Mouse (Mus musculus): ENCODE measurements at regions not wholly inside any gene's neighbourhood (a gene's known extent, or its start where the extent isn't known, plus 50 kb on each side); places are given as distances from the start of the nearest gene placed in this dataset.
A peak's percentile ranks its signal among the peaks of the same experiment; 100 is the strongest.
"Not testable (repeated sequence)": the region's sequence is repeated elsewhere in the genome, so short reads cannot be mapped to it uniquely, and the experiment has no call there.

DNA sequence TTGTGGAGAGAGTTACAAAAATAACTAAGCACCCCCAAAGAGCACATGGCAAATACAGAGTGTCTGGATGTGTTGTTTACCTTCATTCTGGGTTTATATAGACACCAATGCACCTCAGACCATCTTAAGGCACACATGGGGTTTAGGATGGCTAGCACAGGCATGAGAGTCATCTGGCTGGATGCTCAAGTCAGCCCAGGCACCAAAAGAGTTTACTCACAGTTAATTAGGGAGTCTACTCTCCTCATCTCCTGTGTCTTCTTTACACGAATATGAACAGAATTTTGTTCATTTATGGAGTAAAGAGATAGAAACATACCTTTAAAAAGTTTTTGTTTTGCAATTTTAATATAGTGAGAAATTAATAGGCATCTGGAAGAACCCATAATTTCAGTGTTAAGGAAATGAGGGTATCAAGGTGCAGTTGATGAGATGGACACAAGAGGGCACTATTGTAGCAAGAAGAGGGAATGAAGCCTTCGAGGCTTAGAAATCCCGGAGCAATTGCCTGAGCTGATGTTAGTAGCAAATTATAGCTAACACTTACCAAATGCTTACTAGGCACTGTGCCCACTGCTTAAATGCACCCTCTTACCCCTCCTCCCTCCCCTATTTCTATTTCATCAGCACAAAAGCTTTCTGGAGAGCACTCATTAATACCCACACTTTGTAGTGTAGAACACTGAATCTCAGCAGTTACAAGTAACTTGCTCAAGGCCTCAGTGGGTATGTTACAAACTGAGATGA, 174.6 kb downstream of the Eepd1 start:
- DNase-seq (ENCODE audit: low spot score in 2 of 2): peak in 1 of 2 experiments; percentile 47

DNA sequence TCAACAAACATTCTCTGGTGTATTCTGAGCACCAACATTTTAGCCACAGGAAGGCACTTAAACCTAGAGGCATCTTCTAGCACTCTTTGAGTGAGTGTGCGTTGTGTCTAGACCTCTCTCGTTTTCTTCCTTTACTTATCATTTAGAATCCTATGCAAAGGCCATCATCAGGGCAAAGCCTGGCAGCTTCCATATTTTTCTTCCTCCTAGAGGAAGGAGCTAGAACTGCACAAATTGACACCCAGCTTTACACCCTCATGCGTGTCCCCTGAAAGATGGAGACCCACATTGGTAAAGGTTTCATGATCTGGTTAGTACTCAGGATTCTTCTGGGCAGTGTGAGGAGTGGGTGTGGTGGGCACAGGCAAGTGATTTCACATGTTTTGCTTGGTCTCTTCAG, 175.2 kb downstream of the Eepd1 start:
- DNase-seq (ENCODE audit: low spot score in 2 of 2): no peak

DNA sequence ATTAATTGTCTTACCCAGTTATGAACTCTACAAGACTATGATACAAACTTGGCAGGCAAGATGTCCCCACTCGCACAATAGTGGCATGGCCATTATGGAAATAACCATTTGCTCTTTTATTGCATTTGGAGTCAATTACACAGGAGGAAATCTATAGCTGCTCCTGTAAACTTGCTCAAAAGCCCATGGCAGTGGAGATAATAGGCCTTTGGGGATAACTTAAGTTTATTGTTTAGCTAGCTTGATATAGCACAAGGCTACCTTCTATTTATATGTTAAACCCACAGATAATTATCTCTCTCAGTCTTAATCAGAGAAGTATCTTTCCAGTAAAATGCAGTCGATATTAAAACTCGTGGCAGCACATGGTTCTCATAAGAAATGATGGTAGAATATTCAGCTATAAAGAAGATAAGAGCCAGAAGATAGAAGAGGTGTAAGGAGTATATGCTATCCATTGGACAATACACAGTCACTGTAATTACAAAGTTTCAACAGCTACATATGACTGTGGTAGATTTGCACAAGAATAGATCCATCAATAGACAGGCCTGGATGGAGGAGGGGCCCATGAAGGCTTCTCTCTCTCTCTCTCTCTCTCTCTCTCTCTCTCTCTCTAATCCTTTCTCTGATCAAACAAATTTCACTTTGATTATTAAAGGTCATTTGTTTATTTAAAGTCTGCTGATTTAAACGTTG, 202.4 kb downstream of the Eepd1 start:
- no peak for DNase-seq (ENCODE audit: low spot score in 2 of 2)

DNA sequence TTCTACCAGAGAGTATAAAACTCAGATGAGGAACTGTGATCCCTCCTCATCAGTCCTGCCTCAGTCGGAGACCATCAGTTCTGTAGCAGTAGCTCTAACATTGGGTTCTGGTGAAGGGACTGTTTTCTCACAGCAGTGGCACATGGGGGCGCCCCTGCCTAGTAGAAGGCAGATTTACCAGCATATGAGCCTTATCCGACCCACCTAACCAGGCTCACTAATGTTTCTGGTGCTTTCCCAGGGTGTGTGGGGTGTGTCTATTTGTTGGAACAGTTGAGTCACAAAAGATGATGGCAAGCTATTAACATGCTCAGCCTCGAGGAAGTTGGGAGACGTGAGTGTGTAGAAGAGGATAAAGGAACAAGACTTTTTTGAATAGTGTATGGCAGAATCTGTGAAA, 212.3 kb downstream of the Eepd1 start:
- DNase-seq (ENCODE audit: low spot score in 2 of 2): peak; percentile 26 to 36

DNA sequence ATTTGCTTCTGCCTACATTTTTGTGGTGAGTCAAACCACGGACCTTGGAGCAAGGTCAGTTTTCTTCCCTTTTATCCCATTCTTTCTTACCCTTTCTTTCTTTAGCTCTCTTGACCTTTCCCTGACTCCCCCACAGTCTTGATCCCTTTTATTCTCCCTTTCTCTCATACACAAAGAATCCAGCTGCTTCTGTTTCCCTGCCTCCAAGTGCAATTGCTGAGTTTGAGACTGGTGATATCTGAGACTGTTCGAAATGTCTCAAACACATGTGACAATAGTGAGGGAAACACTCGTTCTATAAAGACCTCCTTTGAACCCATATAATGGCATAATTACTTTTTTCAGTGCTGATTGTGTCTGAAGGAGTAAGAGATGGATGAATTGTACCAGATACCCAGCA, 213.7 kb downstream of the Eepd1 start:
- no peak for DNase-seq (ENCODE audit: low spot score in 2 of 2)

DNA sequence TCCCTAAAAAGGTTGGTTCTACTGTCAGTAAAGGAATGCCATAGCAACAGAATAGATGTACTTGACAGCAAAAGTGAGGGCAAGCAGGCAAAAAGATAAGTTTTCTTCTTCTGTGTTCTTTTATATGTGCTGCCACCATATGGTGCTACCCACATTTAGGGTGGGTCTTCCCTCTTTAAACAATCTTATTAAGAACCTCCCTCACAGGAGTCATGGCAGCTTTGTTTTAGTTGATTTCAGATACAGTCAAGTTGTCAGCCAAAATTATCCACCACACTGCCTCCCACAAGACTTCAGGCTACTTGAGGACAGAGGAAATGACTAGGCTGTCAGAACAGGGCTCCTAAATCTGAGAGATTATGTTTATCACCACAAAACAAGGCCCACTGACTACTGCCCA, 232.3 kb downstream of the Eepd1 start:
- DNase-seq (ENCODE audit: low spot score in 2 of 2): no peak

DNA sequence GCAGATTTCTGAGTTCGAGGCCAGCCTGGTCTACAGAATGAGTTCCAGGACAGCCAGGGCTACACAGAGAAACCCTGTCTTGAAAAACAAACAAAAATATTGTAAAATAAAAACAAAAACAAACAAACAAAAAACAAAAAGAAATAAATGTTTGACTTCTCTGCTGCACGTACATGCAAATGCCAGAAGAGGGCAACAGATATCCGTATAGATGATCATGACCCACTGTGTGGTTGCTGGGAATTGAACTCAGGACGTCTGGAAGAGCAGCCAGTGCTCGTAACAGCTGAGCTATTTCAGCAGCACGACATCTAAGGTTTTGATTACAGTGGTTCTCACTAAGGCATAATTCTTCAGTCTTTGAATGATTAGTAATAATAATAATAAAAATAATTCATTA, 262.8 kb downstream of the Eepd1 start:
- DNase-seq (ENCODE audit: low spot score in 2 of 2): no peak

DNA sequence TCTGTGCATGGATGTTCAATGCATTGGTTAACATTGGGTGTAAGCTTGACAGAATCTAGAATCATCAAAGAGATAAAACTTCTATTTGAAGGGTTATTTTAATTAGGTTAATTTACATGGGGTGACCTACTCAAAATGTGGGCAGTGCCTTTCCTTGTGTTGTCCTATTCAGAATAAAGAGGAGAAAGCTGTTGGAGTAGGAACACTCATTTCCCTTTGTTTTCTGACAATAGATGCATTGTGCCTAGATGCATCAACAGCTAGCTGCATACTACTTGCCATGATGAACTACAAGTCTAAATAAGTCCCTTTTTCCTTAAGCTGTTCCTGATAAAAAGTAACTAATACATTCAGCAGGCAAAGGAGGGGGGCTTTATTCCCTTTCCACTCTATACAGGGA, 269.8 kb downstream of the Eepd1 start:
- DNase-seq (ENCODE audit: low spot score in 2 of 2): no peak

DNA sequence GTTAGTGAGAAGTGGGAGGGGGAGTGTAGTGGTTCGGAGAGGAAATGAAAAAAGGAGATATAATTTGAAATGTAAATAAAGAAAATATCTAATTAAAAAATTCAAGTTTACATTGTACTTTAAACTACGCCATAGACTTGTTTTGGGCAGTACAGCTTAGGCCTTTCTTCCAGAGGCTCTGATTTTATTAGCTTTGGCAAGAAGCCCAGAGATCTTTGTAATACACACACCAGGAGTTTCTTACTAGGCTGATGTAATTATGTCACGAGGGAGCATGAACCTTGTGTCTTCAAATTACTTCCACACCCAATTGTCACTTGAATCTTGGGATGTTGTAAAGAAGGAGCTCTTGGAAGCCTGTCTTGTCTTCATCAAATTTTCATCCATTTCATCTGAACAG, 292.6 kb downstream of the Eepd1 start:
- DNase-seq (ENCODE audit: low spot score in 2 of 2): no peak

DNA sequence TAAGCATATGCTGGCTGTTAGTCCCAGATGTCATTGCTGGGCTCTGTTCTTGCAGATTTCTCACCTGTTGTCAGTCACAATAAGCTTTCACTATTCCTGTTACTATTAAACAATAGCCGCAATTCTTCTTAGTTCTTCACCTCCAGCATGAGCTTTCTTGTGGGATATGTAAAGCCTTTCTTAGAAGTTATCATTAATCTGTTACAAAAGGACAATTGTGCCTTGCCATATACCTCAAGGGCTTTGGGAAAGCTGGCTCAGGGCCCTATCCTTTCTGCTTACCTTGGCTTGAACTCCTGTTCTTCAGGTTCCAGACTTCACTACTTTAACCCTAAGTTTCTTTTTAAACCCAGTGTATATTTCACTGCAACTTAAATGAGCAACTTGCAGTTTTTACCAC, 301.3 kb downstream of the Eepd1 start:
- DNase-seq (ENCODE audit: low spot score in 2 of 2): no peak

DNA sequence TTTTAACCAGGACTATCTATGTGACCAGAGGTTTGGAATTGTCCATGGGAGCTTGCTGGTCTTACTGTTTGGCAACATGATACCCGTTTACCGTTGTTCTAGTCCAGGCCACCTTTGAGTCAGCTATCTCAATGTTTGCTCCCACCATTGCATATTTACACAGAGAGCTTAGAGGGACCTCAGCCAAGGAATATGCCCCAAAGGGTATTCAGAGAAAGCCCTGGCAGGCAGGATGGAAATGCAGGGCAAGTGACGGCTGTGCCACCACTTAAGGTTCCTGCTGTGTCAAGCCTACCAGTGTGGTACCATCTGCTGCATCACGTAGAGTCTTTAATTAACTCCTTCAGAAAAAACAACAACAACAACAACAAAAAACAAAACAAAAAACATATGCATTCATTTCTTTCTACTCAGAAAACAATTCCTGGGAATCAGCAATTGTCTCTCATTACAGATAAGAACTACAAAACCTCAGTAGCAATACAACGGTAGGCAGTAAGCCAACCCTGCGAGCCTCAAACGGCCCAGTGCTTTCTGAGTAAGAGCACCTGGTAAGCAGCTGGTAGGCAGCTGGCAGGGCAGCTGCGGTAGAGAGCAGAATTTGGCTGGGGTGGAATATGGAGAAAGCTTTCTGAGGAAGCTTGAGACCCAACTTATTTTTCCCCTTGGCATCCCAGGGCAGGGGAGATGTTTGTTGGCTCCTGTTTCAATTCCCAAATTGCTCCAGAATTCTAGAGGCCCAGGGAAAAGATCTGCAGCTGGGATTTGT, 314.0 kb downstream of the Eepd1 start:
- peak in 1 of 2 experiments; percentile 35 for DNase-seq (ENCODE audit: low spot score in 2 of 2)

DNA sequence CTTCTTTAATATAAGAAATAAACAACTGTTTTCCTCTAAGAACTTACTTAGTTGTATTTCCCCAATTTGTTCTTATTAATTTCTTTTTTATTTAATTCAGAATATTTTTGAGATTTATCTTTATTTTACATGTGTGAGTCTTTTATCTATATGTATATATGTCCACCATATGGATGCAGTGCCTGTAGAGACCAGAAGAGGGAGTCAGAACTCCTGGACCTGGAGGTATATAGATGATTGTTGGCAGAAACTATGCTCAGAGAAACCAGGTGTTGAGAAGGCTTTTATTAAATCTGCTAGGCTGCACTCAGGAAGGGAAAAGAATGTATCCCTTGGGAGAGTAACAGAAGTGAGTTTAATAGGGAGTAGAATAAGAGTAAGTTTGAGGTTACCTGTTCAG, 328.2 kb downstream of the Eepd1 start:
- DNase-seq (ENCODE audit: low spot score in 2 of 2): no peak

DNA sequence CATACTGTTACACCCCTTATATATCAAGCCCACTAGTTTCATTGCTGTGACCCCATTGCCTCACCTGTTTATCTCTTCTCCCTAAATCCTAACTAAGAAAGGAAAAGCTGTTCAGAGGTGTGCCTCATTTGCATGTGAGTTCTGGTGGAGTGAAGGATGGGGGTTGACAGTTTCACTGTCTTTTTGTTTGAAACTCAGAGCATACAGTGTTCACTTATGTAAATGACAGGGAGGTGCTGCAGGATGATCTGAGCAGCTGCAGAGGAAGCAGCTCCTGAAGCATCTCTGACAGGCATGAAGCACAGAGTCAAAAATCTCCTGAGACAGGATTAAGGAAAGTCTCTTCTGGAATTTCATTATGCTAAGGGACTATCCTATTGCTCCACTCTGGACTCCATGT, 351.9 kb downstream of the Eepd1 start:
- no peak for DNase-seq (ENCODE audit: low spot score in 2 of 2)

DNA sequence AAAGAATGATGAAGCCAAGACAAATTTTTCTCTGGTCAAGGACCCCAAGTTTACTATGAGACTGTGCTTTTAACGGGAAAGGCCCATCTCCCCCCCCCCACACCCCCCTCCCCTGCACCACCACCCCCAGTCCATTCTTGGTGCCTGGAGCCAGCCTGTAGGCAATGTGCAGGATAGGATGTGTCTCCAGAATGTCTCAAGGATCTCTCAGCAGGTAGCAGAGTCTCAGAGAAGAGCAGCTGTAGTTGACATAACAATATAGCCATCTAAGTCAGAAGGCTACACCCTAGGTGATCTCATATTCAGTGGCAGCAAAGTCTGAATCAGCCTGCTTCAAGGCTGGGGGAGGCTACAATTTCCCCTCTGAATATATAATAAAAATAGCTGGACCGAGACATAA, 368.6 kb downstream of the Eepd1 start:
- not testable (repeated sequence) for DNase-seq (ENCODE audit: low spot score in 2 of 2)

DNA sequence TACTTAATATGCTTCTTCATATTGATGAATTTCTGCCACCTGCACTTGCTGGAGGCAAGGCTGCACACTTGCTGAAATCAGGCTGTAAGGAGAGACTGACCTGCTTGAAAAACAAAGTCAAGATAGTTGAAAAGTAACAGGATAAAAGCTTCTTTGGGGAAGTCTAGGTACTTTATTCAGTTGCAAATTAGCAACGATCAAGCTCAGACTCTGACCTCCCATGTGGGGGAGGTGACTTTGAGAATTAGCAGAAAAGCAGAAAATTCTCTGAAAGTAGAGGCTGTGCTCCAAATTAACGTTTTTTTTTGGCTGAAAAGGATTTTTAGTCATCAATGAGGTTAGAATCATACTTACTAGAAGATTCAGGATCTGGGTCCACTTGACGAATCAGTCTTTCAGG, 369.3 kb downstream of the Eepd1 start:
- not testable (repeated sequence) for DNase-seq (ENCODE audit: low spot score in 2 of 2)

DNA sequence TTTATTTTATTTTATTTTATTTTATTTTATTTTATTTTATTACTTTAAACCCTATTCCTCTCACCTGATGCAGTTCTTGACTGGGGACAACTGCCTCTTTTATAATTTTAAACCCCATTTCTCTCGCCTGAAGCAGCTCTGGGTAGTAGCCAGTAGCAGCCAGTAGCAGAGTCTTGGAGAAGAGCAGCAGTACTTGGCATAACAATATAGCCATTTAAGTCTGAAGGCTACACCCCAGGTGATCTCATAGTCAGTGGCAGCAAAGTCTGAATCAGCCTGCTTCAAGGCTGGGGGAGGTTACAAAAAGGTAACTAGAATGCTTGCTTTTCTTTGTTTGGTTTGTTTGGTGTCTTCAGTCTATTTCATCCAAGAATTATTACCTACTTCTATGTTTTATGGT, 373.2 kb downstream of the Eepd1 start:
- DNase-seq (ENCODE audit: low spot score in 2 of 2): no peak

DNA sequence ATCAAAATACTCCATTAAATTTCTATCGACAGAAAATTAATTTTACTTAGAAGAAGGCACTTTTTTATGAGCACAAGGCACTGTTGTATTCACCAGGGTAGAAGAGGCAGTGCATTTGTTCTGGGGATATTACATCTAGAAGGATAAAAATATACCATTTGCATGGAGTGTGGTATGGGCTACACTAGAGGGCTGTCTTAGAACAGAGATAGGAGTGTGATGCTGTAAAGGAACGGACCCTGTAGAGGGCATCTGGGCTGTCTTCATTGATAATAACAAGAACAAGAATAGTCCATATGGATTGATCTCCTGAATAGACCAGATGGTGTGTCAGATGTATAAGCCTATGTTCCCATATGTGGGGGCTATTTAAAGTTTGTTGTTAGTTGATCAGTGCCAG, 388.9 kb downstream of the Eepd1 start:
- no peak for DNase-seq (ENCODE audit: low spot score in 2 of 2)

DNA sequence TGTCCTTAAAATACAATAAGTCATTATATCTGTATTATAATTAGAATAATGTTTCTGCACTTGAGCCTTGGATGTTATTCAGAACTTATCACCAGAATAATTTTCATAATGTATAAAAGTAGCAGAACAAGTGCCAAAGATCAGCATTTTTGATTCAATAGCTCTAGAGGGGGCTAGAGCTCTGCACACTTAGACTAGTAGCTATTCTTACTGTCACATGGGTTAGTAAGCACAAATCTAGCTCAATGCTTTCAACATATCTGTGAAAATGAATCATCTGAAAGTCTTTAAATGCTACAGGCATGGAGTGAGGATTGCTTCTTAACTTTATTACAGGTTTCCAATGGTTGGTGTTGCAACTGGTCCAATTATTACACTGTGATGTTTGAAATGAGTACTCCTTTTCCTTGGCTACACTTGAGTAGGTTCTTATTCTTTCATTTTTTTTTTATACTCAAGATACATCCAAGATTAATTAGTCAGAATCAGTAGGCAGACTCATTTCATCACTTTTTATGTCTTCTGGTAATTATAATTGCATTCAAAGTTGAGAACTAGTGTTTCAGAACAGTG, 415.1 kb downstream of the Eepd1 start:
- no peak for DNase-seq (ENCODE audit: low spot score in 2 of 2)

Measured in cerebellum, postnatal 4 days (tissue).